In genomic region chr11:62127692-62128091, GRCm38 (mm10) we compare ENCODE assay signal across 9 mouse cellular contexts.
DNase-seq lines count a peak whose midpoint lies in the region; ATAC-seq lines count a peak whose summit lies in the region.
"Had no signal": no experiment of that assay in that cellular context is flagged by ENCODE, and none has a peak within 500 bp of the region (broad histone marks: within the 10 kb centered on the region; RNA-seq: fewer than 3 reads in every experiment).

No protein-coding gene starts in this region.

- WGBS in liver, embryonic 13.5 days (ENCODE audit: insufficient replicate concordance): 38% methylated on average over 3 of the region's 3 CpGs

- peak; percentile 79 to 94 for DNase-seq in adrenal gland, adult (ENCODE audit: inconsistent age in 2 of 2, low spot score in 1 of 2)
- peak; percentile 45 for DNase-seq in gastrocnemius, postnatal 25 days
- DNase-seq in kidney, postnatal 14 days: peak; percentile 87
- DNase-seq in liver, embryonic 13.5 days: peak; percentile 61
- DNase-seq in retina, postnatal 1 day: peak; percentile 85
- DNase-seq in thymus, postnatal 4 days: peak; percentile 88

- no peak overlapping the region for H3K4me3 ChIP-seq in liver, embryonic 13.5 days (replicated peaks)
- H3K4me3 ChIP-seq: limb, embryonic 13.5 days had no signal

- H3K27ac ChIP-seq in liver, embryonic 13.5 days: no peak overlapping the region
- H3K27ac ChIP-seq: limb, embryonic 13.5 days had no signal

- peaks cover 35% of the 10 kb centered on the region for H3K36me3 ChIP-seq in liver, embryonic 13.5 days

- no peaks in the 10 kb centered on the region for H3K9me3 ChIP-seq in liver, embryonic 13.5 days (replicated peaks)
- H3K9me3 ChIP-seq: limb, embryonic 13.5 days had no signal

- no peaks in the 10 kb centered on the region for H3K27me3 ChIP-seq in liver, embryonic 13.5 days
- H3K27me3 ChIP-seq: limb, embryonic 13.5 days had no signal

- H3K4me1 ChIP-seq in liver, embryonic 13.5 days (replicated peaks): peaks cover 5% of the 10 kb centered on the region; the same call in 1 of the 2 replicates
- H3K4me1 ChIP-seq: limb, embryonic 13.5 days had no signal

- H3K9ac ChIP-seq in liver, embryonic 13.5 days: no peak overlapping the region
- H3K9ac ChIP-seq: limb, embryonic 13.5 days had no signal

- peak; percentile 65 for ATAC-seq in CD4-positive, CD25-positive, alpha-beta regulatory T cell, adult 4 months
- peak; percentile 91 for ATAC-seq in common myeloid progenitor, adult 5-6 weeks (replicated peaks; ENCODE audit: low read depth, poor library complexity, severe bottlenecking)
- no peak for ATAC-seq in liver, embryonic 13.5 days (ENCODE audit: low read depth)

- H3K4me2 ChIP-seq in liver, embryonic 13.5 days: no peak overlapping the region
- H3K4me2 ChIP-seq: limb, embryonic 13.5 days had no signal
